Mouse (Mus musculus) heart, embryonic 16.5 days (tissue): ENCODE results near the gene Rnasel. TPM values are rescaled to one million over a fixed set of nuclear protein-coding genes. Genes with fewer than 3 reads are reported as not detected.

Experiments used
- ATAC-seq: fragments of 200-750 bp; cut with Nextera tagmentation; replicated peaks from 2 replicates; pipeline ENCODE4 v1.8.0; 2017; ENCODE audit warnings: moderate number of reproducible peaks; ENCODE audit not compliant: insufficient read depth, low FRiP score; ENCODE audit errors: extremely low read depth
- H3K27ac ChIP-seq: fragments of 300-500 bp; sonication (generic); 2 replicates; pipeline ENCODE4 v1.5.1; 2014; ENCODE audit warnings: mild to moderate bottlenecking, low read length, control low read depth, moderate library complexity
- H3K27me3 ChIP-seq: fragments of 300-500 bp; sonication (generic); 2 replicates; pipeline ENCODE4 v1.6.1; 2014; ENCODE audit warnings: low read length, mixed read lengths; ENCODE audit not compliant: control insufficient read depth, insufficient read depth
- H3K36me3 ChIP-seq: fragments of 300-500 bp; sonication (generic); 2 replicates; pipeline ENCODE4 v1.6.1; 2014; ENCODE audit not compliant: control insufficient read depth, insufficient read depth
- H3K4me1 ChIP-seq: fragments of 300-500 bp; sonication (generic); 2 replicates; pipeline ENCODE4 v1.6.1; 2014; ENCODE audit warnings: low read length, mixed read lengths; ENCODE audit not compliant: control insufficient read depth, insufficient read depth
- H3K4me2 ChIP-seq: fragments of 300-500 bp; sonication (generic); 2 replicates; pipeline ENCODE4 v1.6.1; 2014; ENCODE audit warnings: low read depth, mild to moderate bottlenecking, control low read depth, low read length
- H3K4me3 ChIP-seq: fragments of 300-500 bp; sonication (generic); 2 replicates; pipeline ENCODE4 v1.5.1; 2014; ENCODE audit warnings: mild to moderate bottlenecking, control low read depth, low read length
- H3K9ac ChIP-seq: fragments of 300-500 bp; sonication (generic); 2 replicates; pipeline ENCODE4 v1.6.1; 2014; ENCODE audit warnings: low read length, control low read depth
- H3K9me3 ChIP-seq: fragments of 300-500 bp; sonication (generic); replicated peaks from 2 replicates; pipeline ENCODE4 v1.6.1; 2016; ENCODE audit warnings: low read length; ENCODE audit not compliant: control insufficient read depth
- WGBS: fragments of 180-500 bp; shearing (Covaris S2); extraction: QIAGEN DNeasy Blood & Tissue Kit; methylation state at CpG from one replicate; pipeline ENCODE4 v1.1.7; 2014; 5-methylcytosine and 5-hydroxymethylcytosine counted together
- polyA plus RNA-seq: library from polyadenylated mRNA; unstranded; fragments of >200 nt; fragmentation: Nextera tagmentation; extraction: Ambion mirVana; gene quantifications from 2 replicates; pipeline ENCODE4 v1.2.1, GENCODE M21; 2015

Rnasel gene
- polyA plus RNA-seq, 1 experiment from 2014 or later = 28.2 TPM

- no peak overlapping the region for H3K4me3 ChIP-seq
- H3K9ac ChIP-seq = no peak overlapping the region
- WGBS = 50% methylated on average over 5 of the region's 5 CpGs
- ATAC-seq = no peak
- H3K4me1 ChIP-seq = peaks cover 4% of the 10 kb centered on the region; the same call in 1 of the 2 replicates
- H3K4me2 ChIP-seq = no peak overlapping the region
- no peak overlapping the region for H3K27ac ChIP-seq
- H3K27me3 ChIP-seq = no peaks in the 10 kb centered on the region
- H3K9me3 ChIP-seq = no peaks in the 10 kb centered on the region
- H3K36me3 ChIP-seq = no peaks in the 10 kb centered on the region
These were observed 39.8 kb upstream of the Rnasel start for GRCm38 (mm10) chr1:153709451-153709850.

GRCm38 (mm10) chr1:153711544-153712262 is 37.5 kb upstream of the Rnasel start:
- Histone ChIP-seq H3K4me3 (no peak overlapping the region), H3K27ac (no peak overlapping the region), H3K9ac (no peak overlapping the region), H3K36me3 (no peaks in the 10 kb centered on the region), H3K27me3 (no peaks in the 10 kb centered on the region), H3K9me3 (no peaks in the 10 kb centered on the region), H3K4me1 (peaks cover 4% of the 10 kb centered on the region; the same call in 1 of the 2 replicates), H3K4me2 (no peak overlapping the region)
- ATAC-seq = no peak
- 65% methylated on average over 3 of the region's 3 CpGs for WGBS

GRCm38 (mm10) chr1:153712633-153713032 is 36.6 kb upstream of the Rnasel start:
- Histone ChIP-seq H3K27ac (no peak overlapping the region), H3K4me2 (no peak overlapping the region), H3K9ac (no peak overlapping the region), H3K27me3 (no peaks in the 10 kb centered on the region), H3K4me1 (peaks cover 4% of the 10 kb centered on the region; the same call in 1 of the 2 replicates), H3K9me3 (no peaks in the 10 kb centered on the region), H3K36me3 (no peaks in the 10 kb centered on the region), H3K4me3 (no peak overlapping the region)
- ATAC-seq = no peak
- WGBS = 93% methylated on average over 2 of the region's 2 CpGs

GRCm38 (mm10) chr1:153717990-153718389 is 31.2 kb upstream of the Rnasel start:
- Histone ChIP-seq H3K36me3 (no peaks in the 10 kb centered on the region), H3K9ac (no peak overlapping the region), H3K27me3 (no peaks in the 10 kb centered on the region), H3K4me2 (no peak overlapping the region), H3K27ac (no peak overlapping the region), H3K4me3 (no peak overlapping the region), H3K9me3 (no peaks in the 10 kb centered on the region), H3K4me1 (no peaks in the 10 kb centered on the region)
- no peak for ATAC-seq
- WGBS = 78% methylated on average over 1 of the region's 1 CpGs

- H3K9ac ChIP-seq = no peak overlapping the region
- WGBS = 72% methylated on average over 7 of the region's 7 CpGs
- no peak for ATAC-seq
- no peaks in the 10 kb centered on the region for H3K36me3 ChIP-seq
- H3K9me3 ChIP-seq = no peaks in the 10 kb centered on the region
- no peak overlapping the region for H3K4me2 ChIP-seq
- H3K4me1 ChIP-seq = no peaks in the 10 kb centered on the region
- H3K4me3 ChIP-seq = no peak overlapping the region
- no peak overlapping the region for H3K27ac ChIP-seq
- H3K27me3 ChIP-seq = no peaks in the 10 kb centered on the region
These were observed 28.3 kb upstream of the Rnasel start for GRCm38 (mm10) chr1:153720935-153721334.

- Histone ChIP-seq H3K9me3 (no peaks in the 10 kb centered on the region), H3K36me3 (no peaks in the 10 kb centered on the region), H3K27ac (no peak overlapping the region), H3K27me3 (no peaks in the 10 kb centered on the region), H3K4me3 (no peak overlapping the region), H3K9ac (no peak overlapping the region), H3K4me2 (no peak overlapping the region), H3K4me1 (no peaks in the 10 kb centered on the region)
- no peak for ATAC-seq
- 69% methylated on average over 9 of the region's 9 CpGs for WGBS
These were observed 27.5 kb upstream of the Rnasel start for GRCm38 (mm10) chr1:153721565-153722310.

- H3K9me3 ChIP-seq = no peaks in the 10 kb centered on the region
- no peak overlapping the region for H3K4me2 ChIP-seq
- no peak for ATAC-seq
- no peak overlapping the region for H3K4me3 ChIP-seq
- WGBS = 67% methylated on average over 9 of the region's 9 CpGs
- no peak overlapping the region for H3K9ac ChIP-seq
- H3K36me3 ChIP-seq = no peaks in the 10 kb centered on the region
- H3K4me1 ChIP-seq = no peaks in the 10 kb centered on the region
- H3K27me3 ChIP-seq = no peaks in the 10 kb centered on the region
- H3K27ac ChIP-seq = no peak overlapping the region
These were observed 25.8 kb upstream of the Rnasel start for GRCm38 (mm10) chr1:153723426-153723825.

- H3K4me3 ChIP-seq = no peak overlapping the region
- no peak overlapping the region for H3K27ac ChIP-seq
- peaks cover 20% of the 10 kb centered on the region for H3K4me1 ChIP-seq
- H3K4me2 ChIP-seq = no peak overlapping the region
- H3K9ac ChIP-seq = no peak overlapping the region
- no peak for ATAC-seq
- H3K9me3 ChIP-seq = no peaks in the 10 kb centered on the region
- H3K27me3 ChIP-seq = no peaks in the 10 kb centered on the region
- no peaks in the 10 kb centered on the region for H3K36me3 ChIP-seq
- 78% methylated on average over 16 of the region's 16 CpGs for WGBS
These were observed 22.6 kb upstream of the Rnasel start for GRCm38 (mm10) chr1:153726636-153727035.

- WGBS = 32% methylated on average over 2 of the region's 2 CpGs
- H3K27ac ChIP-seq = no peak overlapping the region; the same call in 1 of the 2 replicates
These were observed 19.4 kb upstream of the Rnasel start for GRCm38 (mm10) chr1:153729806-153730205.

More at GRCm38 (mm10) chr1:153729806-153730205, 19.4 kb upstream of the Rnasel start:
- Histone ChIP-seq H3K4me1 (peaks cover 20% of the 10 kb centered on the region), H3K4me2 (no peak overlapping the region), H3K9me3 (no peaks in the 10 kb centered on the region), H3K4me3 (no peak overlapping the region), H3K27me3 (no peaks in the 10 kb centered on the region), H3K9ac (no peak overlapping the region), H3K36me3 (no peaks in the 10 kb centered on the region)
- ATAC-seq = no peak
